Mouse (Mus musculus): ENCODE measurements at regions not wholly inside any gene's neighbourhood (a gene's known extent, or its start where the extent isn't known, plus 50 kb on each side); places are given as distances from the start of the nearest gene placed in this dataset.

DNA sequence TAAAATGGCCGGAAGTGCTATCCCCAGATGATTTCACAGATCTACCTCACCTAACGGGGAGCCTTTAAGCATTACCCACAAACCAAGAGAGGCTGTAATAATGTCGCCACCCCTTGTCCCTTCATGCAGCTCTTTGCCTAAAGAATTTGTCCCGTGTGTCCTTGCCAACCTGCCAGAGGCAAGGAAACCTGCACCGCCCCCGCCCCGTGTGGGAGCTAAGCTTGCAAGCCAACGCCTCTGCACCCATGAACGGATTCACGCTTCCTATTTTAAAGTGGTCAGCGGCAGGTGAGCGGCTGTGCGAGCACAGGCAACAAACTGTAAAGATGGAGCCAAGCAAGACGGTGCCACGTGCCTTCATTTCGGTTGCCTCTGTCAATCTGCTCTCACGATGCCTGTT is 63.1 kb downstream of the Gm11011 start:
- intact Hi-C loops (cut with DNase I) = no loop called here
- no peak for DNase-seq

- intact Hi-C loops (cut with DNase I) = no loop called here
- no peak for DNase-seq
Observed at GRCm38 (mm10) chr2:169519941-169520340, 67.6 kb downstream of the Gm11011 start.

DNA sequence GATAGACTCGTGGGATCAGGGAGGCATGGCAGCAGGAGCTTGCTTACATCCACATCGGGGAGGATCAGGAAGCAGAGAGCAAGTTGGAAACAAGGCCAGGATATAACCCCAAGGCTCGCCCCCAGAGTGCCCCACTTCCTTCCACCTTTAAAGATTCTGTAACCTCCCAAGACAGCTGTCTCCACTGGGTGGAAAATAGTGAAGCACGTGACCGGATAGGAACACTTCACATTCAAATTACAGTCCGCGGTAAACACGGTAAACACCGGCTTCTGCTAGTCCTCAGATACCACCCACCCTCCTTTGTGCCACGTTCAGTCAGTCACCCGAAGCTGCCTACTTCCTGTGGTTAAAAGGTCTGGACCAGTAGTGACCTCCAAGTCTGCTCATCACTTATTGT is 72.2 kb downstream of the Gm11011 start:
- intact Hi-C loops (cut with DNase I) = no loop called here
- no peak for DNase-seq

DNA sequence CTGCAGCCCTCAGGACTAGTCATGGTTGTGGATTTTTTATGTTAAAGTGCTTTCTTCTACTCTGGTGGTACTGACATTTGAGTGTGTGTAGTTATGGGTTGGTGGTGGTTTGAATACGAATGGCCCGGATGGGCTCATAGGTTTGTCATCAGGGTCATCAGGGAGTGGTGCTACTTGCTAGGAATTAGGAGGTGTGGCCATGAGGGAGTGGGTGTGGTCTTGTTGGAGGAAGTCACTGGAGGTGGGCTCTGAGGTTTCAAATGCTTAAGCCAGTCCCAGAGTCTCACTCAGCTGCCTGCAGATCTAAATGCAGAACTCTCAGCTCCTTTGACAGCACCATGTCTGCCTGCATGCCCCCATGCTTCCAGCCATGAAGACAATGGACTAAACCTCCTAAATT is 76.8 kb downstream of the Gm11011 start:
- DNase-seq = no peak
- intact Hi-C loops (cut with DNase I) = no loop called here

DNA sequence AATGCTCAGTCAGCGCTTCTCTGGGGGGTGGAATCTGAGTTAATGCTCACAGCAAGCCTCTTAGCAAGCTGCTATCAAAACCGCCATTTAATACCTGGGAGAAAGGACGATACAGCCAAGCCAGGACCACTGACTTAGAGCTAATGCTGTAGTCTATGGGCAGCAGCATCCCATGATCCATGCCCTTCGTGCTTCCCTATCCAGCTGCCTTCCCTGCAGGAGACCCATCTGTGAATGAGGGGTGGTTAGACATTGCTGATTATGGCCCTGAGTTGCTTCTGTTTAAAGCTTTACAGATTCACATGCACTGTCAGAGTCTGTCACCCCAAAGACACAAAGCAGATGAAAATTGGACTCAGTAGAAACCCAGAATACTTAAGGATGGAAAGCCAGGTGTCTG is 78.1 kb downstream of the Gm11011 start:
- intact Hi-C loops (cut with DNase I) = no loop called here
- no peak for DNase-seq

- no peak for DNase-seq
- intact Hi-C loops (cut with DNase I) = no loop called here
Observed at GRCm38 (mm10) chr2:169504416-169505057, 83.0 kb downstream of the Gm11011 start.

- no peak for DNase-seq
- intact Hi-C loops (cut with DNase I) = no loop called here
Observed at GRCm38 (mm10) chr2:169503598-169503958, 84.0 kb downstream of the Gm11011 start.

- intact Hi-C loops (cut with DNase I) = no loop called here
- no peak for DNase-seq
Observed at GRCm38 (mm10) chr2:169502717-169503597, 84.6 kb downstream of the Gm11011 start.

GRCm38 (mm10) chr2:169501736-169502340 is 85.7 kb downstream of the Gm11011 start:
- no peak for DNase-seq
- intact Hi-C loops (cut with DNase I) = no loop called here

DNA sequence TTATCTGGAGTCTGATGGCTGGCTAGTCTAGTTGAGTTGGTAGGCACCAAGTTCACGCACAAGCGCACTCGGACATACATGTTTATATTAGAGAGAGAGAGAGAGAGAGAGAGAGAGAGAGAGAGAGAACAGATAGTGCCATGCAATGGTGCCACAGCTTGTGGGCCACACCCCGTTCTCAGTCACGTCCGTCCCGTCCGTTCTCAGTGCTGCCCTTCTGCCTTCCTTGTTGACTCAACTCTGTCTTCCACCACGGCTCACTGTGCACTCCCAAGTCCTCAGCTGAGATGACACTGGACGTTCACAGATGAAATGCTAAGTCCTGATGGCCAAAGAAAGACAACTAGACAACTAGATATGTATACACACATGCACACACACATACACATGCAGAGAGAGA is 92.2 kb downstream of the Gm11011 start:
- intact Hi-C loops (cut with DNase I) = no loop called here

GRCm38 (mm10) chr2:169494503-169495311 is 92.8 kb downstream of the Gm11011 start:
- intact Hi-C loops (cut with DNase I) = no loop called here
- no peak for DNase-seq

More for the DNA sequence above, 92.2 kb downstream of the Gm11011 start:
- DNase-seq = no peak

GRCm38 (mm10) chr2:169493609-169494275 is 93.8 kb downstream of the Gm11011 start:
- no peak for DNase-seq
- intact Hi-C loops (cut with DNase I) = no loop called here

DNA sequence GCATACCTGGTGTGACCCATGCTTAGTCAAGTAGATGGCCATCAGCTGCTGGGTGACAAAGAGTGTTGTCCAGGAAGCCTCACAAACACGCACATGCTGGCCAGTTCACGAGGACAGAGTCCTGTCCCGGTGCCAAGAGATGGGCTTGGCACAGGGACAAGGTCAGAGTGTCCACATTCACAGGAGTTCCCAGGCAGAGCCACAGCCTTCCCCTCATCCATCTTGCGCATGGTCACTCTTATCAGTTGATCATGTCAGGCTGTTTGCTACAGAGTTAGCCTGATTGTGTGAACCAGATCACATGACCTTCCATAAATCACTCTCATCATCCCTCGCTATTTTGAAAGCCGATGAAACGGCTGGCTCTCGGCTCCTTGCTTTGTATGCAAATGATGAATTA is 103.6 kb downstream of the Gm11011 start:
- intact Hi-C loops (cut with DNase I) = no loop called here
- no peak for DNase-seq

GRCm38 (mm10) chr2:169481731-169482465 is 105.6 kb downstream of the Gm11011 start:
- intact Hi-C loops (cut with DNase I) = no loop called here
- DNase-seq = no peak

DNA sequence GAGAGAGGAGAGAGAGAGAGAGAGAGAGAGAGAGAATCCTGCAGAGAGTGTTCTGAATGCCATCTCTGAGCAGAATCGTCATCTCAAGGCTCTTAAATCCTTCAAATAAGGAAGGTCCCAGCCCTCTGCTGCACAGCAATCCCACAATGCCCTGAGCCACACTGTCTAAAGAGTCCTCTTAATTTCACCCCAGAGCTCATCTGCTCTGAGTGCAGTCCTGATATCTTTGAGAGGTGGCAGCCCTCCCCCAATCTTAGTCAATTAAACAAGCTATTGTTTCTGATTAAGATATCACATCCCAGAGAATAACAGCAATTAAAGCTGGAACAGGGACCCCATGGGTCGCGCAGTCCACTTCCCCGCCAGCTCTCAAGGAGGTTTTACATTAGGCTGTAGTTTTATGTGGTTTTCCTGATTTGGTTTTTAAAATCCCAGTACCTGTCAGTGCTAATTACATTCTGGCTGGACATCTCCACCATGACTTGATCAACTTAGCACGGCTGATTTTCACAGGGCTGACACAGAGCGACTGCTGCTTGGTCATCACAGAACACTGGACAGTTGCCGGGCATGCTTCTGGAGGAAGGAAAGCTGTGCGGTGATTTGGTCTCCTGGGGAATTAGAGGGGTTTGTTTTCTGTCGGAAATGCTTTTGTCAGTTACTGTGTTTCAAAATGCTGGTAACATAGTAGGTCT is 113.0 kb downstream of the Gm11011 start:
- intact Hi-C loops (cut with DNase I) = no loop called here
- DNase-seq = peak in 1 of 2 experiments; percentile 6

- intact Hi-C loops (cut with DNase I) = no loop called here
- DNase-seq = no peak
Observed at GRCm38 (mm10) chr2:169469538-169469937, 118.0 kb downstream of the Gm11011 start.

DNA sequence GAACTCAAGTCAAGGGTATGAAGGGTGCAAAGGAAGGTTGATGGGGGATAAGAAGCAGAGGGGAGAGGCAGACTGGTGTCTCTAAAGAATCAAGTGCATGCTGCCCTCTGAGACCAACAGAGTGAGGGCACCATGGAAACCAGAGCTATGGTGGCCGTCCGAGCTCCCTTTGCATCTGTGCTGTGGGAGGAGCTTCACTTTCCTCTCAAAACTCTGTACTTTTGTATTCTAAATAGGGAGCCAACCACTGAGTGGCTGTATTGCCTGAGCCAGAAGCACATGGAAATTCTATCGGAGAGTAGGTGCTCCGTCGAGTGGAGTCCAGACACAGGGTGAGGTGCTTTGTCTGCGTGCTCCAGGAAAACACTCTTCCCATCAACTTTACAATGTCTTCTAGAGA is 119.9 kb downstream of the Gm11011 start:
- intact Hi-C loops (cut with DNase I) = no loop called here
- DNase-seq = no peak

DNA sequence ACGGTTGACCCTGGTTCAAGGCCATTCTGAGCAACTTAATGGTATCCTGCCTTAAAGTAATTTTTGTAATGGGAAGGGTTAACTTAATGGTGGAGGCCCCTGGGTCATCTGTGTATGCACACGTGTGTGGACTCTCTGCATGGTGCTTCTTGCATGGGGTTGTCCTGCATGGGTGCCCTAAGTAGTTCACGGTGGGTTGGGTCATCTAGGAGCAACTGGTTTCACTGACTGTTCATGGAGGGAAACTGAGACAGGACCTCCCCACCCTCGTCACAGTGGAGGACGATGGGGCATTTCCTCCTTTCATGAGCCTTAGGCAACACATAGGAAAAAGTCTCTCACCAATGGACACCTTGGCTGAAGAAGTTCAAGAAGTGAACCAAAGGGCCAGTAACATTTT is 123.4 kb downstream of the Gm11011 start:
- intact Hi-C loops (cut with DNase I) = no loop called here
- DNase-seq = no peak

DNA sequence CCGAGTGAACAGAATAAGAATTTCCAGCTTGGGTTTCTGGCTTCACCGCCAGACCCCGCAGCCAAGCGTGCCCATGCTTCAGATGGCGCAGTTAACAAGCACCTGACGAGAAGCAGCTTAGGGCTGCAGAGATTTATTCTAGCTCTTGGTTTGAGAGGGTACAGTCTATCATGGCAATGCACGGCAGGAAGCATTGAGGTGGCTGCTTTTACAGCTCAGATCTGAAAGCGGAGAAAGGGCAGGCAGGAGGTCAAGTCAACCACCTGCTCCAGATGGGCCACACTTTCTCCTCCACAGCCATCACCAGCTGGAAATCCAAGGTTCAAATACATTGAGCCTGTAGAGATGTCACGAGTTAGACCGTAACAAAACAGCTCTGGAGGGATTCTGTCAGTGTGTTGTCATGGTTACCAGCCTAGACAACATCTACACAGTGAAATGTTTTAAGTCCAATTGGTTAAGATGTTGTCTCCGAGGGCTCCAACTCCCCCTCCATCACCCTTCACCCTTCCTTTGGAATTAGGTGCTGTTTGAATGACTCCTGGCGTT is 126.0 kb downstream of the Gm11011 start:
- intact Hi-C loops (cut with DNase I) = no loop called here

More for the DNA sequence above, 126.0 kb downstream of the Gm11011 start:
- DNase-seq = no peak

Measured in heart, postnatal 14 days (tissue).